Mouse (Mus musculus): ENCODE measurements at regions not wholly inside any gene's neighbourhood (a gene's known extent, or its start where the extent isn't known, plus 50 kb on each side); places are given as distances from the start of the nearest gene placed in this dataset.

- DNase-seq (ENCODE audit: low spot score) = no peak
Measured at GRCm38 (mm10) chr11:19073265-19073664, 54.5 kb upstream of the Meis1 start.

DNA sequence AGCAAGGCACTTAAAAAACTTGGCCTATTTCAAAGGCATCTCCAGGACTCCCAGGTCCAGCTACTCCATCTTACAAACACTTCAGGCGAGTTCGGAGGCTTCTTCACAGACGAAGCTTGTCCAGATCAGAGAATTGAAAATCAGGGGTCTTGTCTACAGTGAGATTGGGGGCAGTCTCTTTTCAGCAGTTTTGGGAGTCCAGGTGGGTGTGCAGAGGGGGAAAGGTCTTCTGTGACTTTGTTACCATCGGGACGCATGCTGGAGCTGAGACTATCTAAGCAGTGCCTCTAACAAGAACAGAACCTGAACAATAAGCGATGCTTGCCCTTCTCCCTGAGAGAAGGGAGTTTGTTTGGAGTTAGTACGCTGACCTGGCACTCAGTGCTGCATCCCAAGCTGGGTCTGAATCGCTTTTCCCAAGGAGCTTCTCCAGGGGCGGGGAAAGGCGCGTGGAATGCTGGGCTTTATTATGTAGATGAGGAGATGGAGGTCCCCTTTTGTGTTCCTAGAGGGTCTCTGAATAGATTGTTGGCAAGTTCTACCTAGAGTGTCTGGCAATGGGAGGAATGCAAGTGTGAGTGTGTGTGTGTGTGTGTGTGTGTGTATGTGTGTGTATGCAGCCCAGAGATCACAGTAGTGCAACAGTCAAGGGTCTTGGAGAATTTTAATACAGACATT lies 55.2 kb upstream of the Meis1 start:
- no peak for DNase-seq (ENCODE audit: low spot score)

DNA sequence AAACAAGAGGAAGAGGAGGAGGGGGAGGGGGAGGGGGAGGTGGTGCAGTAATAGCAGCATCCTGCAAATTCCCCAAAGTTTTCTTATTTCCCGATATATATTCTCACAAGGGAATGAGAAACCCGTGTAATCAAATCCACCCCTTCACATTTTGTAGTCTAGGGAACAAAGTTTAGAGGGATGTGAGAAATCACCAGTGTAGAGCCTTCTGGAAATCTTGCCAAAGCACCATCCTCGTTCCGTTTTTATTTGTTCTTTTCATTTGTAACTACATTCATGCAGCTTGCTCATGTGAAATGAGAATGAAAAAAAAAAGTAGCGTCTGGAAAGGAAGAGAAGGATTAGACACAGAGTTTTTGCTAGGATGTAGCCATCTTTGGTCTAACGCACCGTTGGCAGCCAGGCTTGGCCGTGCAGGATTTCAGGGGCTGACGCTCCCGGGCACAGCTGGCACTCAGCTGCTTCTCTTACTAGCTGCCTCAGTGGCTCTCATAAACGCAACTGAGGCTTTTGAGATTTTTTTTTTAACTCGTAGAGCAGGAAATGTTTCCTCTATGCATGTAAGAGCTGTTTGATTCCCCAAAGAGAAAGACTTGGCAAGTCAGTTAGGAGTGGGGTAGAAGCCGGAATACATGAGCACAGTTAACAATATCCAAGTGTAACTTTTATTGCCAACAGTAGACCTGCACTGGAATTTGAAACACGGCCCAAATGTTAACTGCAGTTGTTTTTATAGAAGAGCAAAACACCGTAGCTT lies 72.5 kb upstream of the Meis1 start:
- no peak for DNase-seq (ENCODE audit: low spot score)

- no peak for DNase-seq (ENCODE audit: low spot score)
Measured at GRCm38 (mm10) chr11:19092967-19093745, 74.4 kb upstream of the Meis1 start.

DNA sequence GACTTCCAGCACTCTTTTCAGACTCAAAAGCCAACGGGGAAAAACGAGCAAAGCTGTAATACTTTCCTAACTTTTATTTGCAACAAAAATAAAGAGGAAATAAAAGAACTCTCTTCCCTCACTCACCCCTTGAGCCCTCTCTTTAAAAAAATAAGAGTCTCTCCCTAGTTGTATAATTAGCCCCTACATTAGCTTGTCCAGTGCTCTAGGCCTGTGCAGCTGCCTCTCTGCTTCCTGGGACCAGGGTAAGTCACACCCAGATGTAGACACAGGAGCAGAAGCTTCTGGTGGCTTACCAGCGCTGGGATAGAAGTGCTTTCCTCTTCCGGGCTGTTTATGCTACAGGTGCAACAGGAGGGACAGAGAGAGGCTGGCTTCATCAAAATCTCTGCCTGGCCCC lies 75.0 kb upstream of the Meis1 start:
- DNase-seq (ENCODE audit: low spot score) = no peak

- no peak for DNase-seq (ENCODE audit: low spot score)
Measured at GRCm38 (mm10) chr11:19094183-19094582, 75.4 kb upstream of the Meis1 start.

DNA sequence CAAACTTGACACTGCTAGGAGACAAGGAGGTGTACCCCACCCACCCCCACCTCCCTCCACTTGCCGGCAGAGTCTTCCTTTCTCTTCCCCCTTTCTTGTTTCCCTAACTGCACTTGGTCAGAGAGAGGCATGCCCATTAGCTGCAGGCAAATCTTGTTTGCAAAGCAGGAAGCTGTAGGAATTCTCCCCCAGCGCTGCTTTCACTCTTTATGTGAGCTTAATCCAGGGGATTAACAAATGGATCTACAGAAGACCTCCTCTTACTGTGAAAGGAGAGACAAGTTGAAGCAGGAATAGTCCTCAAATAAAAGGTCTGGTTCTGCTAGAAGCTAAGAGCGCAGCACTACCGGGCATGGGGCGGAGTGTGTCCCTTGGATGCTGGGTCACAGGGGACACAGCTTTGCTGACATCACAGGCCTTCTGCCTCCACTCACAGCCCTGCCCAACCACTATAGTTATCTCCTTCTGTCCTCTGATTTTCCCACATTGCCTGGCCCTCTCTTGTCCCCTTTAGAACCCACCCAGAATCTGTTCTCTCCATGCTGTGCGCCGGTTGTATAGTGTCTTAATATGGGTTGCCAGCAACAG lies 84.3 kb upstream of the Meis1 start:
- no peak for DNase-seq (ENCODE audit: low spot score)

DNA sequence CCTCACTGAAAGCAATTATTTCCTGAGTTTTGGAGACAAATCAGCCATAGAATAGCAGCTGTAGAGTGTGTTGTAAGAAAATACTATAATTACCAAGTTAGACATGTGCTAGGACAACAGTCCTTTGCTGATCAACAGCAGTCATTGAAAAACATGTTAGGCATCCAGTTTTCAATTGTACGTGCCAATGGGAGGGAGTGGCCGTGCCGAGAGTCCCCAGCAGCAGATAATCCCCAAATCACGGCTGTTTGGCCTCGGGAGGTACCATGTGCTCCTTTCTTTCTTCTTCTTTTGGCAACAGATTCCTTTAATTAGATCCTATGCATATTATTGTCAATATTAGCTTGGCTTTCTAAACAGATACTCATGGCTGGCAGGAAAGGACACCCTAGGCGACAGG lies 88.4 kb upstream of the Meis1 start:
- no peak for DNase-seq (ENCODE audit: low spot score)

DNA sequence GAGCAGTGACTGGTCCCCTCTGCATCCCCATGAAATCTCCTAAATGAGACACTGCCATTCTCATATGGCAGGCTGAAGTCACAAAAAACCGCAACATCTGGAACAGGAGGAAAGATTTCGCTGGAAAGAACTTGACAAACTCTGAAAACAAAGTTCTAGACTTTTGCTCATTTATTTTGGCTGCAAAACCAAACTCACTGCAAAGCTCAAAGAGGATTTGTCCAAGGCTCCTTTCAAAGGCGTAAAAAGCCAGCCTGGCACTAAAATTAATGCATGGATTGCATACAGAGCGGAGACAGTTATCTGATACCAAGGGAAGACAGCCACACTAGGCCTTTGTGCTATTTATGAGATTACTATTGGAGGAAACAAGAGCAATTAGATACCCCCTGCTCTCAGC lies 90.3 kb upstream of the Meis1 start:
- DNase-seq (ENCODE audit: low spot score) = no peak

GRCm38 (mm10) chr11:19111916-19112575 lies 93.3 kb upstream of the Meis1 start:
- DNase-seq (ENCODE audit: low spot score) = no peak

DNA sequence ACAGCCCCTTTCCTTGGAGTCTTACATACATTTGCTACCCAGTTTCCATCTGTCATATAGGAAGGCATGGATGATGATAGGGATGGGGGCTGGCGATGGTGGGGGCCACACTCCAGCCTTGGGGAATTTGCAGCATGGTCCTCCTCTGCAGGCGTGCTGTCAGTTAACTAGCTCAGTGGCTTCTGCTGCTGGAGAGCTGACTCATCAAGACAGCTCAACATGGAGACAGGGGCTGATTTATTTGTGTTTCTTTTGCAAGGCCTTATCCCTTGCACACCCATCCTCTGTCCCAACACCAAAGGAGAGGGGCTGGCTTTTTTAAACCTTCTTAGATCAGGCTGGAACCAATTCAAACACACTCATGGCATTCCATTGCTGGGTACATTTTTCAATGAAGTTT lies 98.3 kb upstream of the Meis1 start:
- no peak for DNase-seq (ENCODE audit: low spot score)

DNA sequence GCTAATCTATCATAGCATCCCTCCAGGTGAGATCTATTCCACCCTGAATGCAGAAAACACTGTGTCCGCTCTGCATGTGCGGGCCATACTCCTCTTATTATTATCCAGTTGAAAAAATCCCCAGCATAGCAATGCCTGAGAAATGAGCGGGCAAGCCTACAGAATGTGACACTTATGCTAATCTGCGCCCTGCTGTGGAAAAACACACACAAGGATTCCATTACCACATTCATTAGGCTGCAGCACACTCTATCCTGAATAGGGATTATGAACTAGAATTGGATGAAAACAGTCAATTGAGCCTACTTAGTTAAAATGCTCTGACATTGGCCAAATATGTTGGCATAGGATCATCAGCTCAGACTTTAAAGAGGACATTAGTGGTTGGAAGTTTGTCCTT lies 99.5 kb upstream of the Meis1 start:
- no peak for DNase-seq (ENCODE audit: low spot score)

DNA sequence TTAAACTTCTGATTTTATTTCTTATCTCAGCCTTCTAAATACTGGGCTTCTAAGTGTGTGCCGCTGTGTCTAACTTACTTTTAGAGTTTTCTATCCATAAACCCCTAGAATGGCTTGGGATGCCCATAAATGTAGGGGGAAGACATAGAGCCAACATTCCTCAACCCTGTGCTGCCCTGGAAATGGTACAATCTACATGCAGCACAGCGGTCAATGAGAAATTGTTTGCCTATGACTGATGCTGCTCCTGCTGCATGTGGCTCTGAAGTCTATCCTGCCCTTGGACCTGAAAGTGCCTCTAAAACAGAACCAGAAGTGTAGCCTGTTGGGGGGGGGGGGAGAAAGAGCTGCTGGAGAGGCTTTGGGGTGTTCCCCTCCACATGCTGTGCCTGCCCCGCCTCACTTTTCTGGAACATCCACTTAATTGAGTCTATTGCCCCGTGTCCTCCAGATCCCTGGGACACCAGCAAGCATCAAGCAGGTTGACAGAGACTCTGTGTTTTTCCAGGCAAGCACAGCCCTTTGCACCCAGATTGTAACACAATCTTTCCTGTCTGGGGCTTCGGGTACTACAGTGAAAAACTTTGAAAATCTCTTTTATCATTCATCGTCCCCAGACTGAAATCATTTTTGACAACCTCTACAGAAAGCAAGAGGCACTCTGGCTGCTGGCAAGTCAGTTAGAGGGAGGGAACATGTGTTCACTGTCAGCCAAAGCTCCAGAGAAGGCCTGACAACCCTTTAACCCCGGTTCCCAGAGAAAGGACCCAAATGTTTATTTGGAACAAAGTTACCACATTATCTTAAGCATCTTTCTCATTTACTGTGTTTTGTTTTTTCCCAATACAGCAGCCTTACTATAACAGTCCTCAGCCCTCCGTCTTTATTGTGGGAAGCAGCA lies 101.4 kb upstream of the Meis1 start:
- DNase-seq (ENCODE audit: low spot score) = no peak

DNA sequence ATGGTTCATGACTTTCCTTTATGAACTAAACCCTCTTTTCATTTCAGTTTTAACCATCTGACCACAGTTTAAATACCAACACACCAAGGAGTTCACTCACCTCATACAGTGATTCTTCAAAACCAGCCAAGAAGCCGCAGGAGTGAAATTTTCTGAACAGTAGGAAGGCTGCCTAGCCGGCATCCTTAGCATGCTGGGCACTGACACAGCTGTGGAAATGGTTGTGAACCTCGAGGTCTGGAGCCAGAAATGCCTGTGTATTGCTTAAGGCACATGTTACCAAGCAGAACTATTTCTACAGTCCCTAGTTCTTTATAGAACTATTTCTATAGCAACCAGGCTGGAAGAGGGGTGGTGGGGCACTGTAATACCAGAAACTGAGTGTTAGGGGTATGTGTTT lies 102.1 kb upstream of the Meis1 start:
- no peak for DNase-seq (ENCODE audit: low spot score)

- no peak for DNase-seq (ENCODE audit: low spot score)
Measured at GRCm38 (mm10) chr11:19135375-19136050, 116.7 kb upstream of the Meis1 start.

DNA sequence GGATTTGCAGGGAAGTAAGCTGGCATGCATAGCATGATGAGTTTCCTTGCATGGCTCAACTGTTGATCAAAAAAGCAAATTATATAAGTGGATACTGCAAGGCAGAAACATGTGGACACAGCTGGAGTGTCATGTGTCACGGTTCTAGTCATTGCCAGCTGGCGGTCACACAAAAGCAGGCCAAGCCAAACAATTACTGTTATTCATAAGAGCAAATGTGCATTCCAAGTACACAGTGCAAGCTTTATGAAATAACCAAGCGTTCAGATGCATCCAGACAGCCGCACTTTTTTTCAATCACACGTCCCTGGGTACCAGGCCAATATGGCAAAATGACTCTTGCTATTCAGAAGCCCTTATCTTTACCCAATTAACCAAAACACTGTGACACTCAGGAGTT lies 119.6 kb upstream of the Meis1 start:
- no peak for DNase-seq (ENCODE audit: low spot score)

DNA sequence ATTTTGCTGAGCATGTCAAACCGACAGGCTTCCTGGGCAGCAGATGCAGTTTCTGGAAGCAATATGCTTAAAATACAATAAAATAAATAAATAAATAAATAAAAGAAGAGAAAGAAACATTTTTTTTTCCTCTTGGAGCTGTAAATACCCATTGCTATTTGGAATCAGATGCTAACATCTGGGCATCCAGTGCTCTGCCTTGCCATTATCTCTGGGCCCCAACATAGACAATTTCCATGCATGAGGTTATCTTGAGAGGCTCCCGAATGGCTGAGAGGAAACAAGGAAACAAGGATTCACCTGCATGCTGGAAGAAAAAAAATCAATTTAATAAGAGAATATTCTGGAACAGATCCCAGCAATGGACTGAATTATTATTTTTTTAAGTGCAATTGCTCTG lies 120.0 kb upstream of the Meis1 start:
- no peak for DNase-seq (ENCODE audit: low spot score)

GRCm38 (mm10) chr11:19143267-19144000 lies 124.6 kb upstream of the Meis1 start:
- no peak for DNase-seq (ENCODE audit: low spot score)

DNA sequence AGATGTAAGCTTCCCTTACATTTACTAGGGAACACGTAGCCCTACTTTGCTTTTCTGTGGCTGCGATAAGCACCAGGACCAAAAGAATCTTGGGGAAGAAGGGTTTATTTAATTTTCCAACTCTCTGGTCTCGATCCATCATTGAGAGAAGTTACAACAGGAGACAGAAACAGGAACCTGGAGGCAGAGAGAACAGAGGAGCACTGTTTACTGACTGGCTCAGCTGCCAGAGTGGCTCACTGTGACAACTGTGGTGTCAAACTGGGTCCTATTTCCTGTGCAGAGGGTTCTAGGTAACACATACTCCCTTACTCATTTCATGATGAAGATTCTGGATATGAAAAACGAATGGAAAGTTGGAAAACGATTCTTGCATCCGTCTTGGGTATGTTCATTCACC lies 125.7 kb upstream of the Meis1 start:
- no peak for DNase-seq (ENCODE audit: low spot score)

DNA sequence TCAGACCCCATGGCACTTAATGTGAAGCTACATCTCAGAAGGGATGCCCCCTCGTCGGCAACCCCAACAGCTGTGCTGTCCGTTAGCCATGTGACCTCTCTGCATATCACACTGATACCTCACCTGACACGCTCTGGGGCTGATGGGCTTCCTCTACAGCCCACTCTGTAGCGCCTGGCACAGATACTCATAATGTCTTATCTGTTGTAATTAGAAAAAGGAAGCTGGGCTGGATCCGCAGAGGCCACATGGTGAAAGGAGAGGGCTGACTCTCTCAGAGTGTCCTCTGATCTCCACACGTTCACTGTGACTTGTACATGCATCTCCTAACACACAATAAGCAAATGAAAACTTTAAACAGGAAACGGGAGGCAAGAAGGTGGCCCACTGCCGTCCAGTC lies 126.5 kb upstream of the Meis1 start:
- DNase-seq (ENCODE audit: low spot score) = no peak

All from T-cell, adult 2 months (primary cell).